Mouse (Mus musculus): ENCODE measurements at regions not wholly inside any gene's neighbourhood (a gene's known extent, or its start where the extent isn't known, plus 50 kb on each side); places are given as distances from the start of the nearest gene placed in this dataset.

DNA sequence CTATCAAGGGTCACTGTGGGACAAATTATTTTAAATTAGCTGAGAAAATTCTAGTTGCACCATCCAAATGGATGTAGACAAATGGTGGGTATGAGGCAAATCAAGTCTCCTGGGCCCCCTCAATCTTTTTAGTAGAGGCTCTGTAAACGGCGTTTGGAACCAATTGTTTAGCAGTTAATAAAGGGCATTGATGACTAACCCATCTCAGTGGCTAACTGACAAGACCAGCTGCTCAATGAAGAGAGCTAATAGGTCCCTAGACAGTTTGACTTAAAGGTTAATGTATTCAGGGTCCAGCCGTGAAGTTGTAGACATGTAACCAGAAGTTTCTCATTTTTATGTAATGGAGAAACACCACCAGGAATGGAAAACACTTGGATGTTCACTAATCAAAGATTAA, 332.6 kb upstream of the Gm21961 start:
- no peak for DNase-seq (ENCODE audit: extremely low spot score in 1 of 2, low spot score in 1 of 2)

DNA sequence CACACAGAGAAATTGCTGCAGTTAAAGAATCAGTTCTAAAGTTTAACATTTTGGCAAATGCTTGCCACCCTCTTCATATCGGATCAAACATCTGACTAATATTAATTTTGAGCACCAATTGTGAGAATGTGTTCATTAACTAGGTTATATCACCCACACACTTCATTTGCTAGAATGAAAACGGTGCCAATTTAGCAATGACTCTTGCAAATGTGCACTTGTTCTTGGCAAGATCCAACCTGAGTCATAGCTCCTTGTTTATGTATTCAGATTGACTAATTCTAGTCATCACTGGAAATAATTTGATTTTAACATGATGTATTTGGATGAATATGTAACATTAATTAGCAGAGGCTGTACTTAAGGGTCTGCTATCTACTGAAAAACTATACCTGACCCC, 327.8 kb upstream of the Gm21961 start:
- peak in 1 of 2 experiments; percentile 30 for DNase-seq (ENCODE audit: extremely low spot score in 1 of 2, low spot score in 1 of 2)

DNA sequence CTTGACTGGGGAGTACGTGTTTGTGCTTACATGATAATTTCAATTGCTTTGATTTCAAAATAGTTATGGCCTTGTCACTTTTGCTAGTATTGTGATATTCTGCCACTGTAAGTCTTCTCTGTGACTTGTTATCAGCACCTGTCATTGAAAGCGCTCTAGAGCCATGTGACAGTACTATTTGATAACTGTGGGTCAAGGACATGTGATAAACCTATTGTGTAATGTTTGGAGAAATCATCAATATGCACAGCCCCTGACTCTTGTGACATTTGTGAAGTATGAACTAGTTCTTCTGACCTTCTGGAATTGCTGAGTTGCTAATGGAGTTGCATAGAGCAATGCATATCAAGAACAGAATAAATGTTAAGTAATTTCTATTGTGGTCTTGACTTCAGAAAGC, 319.4 kb upstream of the Gm21961 start:
- no peak for DNase-seq (ENCODE audit: extremely low spot score in 1 of 2, low spot score in 1 of 2)

DNA sequence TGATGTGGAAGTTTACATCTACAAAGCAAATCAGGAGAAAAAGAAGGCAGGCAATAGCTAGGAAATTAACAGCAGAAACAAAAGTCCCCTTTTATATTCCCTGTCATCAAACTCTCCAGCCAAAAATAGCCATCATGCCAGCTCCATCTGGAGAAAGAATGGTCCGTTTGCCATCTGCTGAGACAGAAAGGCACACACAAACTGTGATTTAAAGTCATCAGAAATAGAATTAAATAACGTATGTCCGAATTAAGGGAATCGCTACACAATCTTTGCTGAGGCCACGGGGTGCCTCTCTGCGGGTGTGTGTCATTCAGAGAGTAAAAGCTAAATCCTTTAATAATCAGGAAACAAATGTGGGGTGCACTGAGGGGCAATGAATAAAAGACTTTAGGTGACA, 293.4 kb upstream of the Gm21961 start:
- DNase-seq (ENCODE audit: extremely low spot score in 1 of 2, low spot score in 1 of 2), result peak in 1 of 2 experiments; percentile 30

DNA sequence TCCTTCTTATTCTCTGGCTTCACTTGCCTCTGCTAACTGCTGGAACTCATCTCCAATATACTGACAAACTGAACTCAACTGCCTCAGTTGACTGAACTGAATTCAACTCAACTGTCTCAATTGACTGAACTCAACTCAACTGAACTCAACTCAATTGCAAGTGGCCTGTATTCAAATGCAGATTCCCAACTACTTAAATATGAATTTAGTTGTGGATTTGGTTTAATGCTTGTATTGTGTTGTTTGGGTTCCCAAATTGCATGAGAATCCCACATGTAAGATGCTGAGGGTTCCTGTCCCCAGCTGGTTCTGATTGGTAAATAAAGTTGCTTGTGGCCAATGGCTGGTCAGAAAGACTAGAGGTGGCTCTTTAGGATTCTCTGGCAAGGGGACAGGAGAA, 244.1 kb upstream of the Gm21961 start:
- no peak for DNase-seq (ENCODE audit: extremely low spot score in 1 of 2, low spot score in 1 of 2)

DNA sequence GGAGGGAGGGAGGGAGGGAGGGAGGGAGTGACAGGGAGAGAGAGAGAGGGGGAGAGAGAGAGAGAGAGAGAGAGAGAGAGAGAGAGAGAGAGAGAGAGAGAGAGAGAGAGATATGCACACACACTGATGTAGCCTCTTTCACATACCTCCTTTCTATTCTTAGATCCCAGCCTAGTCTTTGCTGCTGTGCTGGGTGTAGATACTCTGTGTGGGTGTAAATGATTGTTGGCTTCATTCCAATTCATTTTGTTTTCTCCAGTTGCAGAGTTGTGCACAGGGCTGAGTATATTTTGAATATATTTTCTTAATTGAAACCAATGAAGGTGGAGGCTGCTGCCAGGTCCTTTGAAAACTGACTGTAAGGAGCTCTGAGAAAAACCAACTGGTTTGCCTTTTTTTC, 207.8 kb upstream of the Gm21961 start:
- DNase-seq (ENCODE audit: extremely low spot score in 1 of 2, low spot score in 1 of 2), result peak in 1 of 2 experiments; percentile 10

DNA sequence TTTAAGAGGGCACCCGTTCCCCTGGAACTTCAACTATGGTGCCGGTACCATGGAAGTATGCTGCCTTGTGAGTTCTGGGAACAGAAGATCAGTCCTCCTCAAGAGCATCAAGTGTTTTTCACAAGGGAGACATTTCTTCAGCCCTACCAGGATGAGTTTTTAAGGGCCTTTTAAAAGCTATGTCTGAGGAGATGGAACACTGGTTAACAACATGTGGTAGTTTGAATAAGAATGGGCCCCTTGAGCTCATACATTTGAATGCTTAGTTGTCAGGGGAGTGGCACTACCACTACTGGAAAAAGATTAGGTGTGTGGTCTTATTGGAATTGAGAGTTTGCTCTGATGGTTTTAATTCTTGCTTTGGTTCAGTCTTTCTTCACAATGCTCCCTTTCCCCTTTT, 203.2 kb upstream of the Gm21961 start:
- no peak for DNase-seq (ENCODE audit: extremely low spot score in 1 of 2, low spot score in 1 of 2)

DNA sequence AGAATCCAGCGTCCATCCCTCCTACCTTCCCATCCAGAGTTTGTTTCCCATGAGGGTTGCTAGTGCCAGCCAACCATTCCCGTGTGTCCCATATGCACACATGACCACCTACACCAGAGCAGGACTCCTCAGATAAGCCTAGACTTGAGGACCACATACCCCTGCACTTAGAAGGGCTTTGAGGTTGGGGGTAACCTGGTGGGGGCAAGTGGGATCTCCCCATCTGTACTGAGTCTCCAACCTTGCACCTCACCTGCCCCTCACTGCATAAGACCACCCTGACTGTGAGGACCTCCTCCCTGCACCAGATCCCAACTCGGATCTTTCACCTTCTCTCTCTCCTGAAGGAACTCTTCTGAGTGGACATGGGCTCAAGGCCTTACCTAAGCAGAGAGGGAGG, 181.6 kb upstream of the Gm21961 start:
- DNase-seq (ENCODE audit: extremely low spot score in 1 of 2, low spot score in 1 of 2), result no peak

DNA sequence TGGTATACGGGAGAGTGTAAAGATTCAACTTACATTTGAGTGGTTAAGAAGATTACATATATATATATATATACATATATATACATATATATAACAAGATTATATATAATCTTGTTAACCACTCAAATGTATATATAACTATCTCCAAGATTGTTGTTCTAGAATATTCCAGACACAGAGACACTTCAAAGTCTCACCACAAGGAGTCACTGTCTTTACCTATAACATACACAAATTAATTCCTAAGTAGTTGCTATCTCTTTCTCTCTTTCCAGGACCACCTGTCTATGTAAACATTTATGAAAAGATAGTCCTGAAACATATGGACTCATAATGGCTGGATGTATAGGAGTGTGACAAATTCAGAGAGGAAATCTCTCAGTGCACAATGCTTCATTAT, 178.9 kb upstream of the Gm21961 start:
- peak in 1 of 2 experiments; percentile 34 for DNase-seq (ENCODE audit: extremely low spot score in 1 of 2, low spot score in 1 of 2)

Measured in frontal cortex, adult 2 months (tissue).